26 mouse cellular contexts compared by ENCODE assay signal in genomic region chr4:67546013-67546412, GRCm38 (mm10).
A peak's percentile ranks its signal among the peaks of the same experiment; 100 is the strongest.
DNase-seq lines count a peak whose midpoint lies in the region; ATAC-seq and TF ChIP-seq lines count a peak whose summit lies in the region.
"Had no signal": no experiment of that assay in that cellular context is flagged by ENCODE, and none has a peak within 500 bp of the region (broad histone marks: within the 10 kb centered on the region; RNA-seq: fewer than 3 reads in every experiment).

No protein-coding gene starts in this region.

- no peak overlapping the region for H3K9ac ChIP-seq in limb, embryonic 11.5 days (ENCODE audit: low read length)
- H3K9ac ChIP-seq in hindbrain, postnatal 0 days (replicated peaks; ENCODE audit: low read length): no peak overlapping the region
- H3K9ac ChIP-seq: forebrain, embryonic 13.5 days; heart, embryonic 12.5 days; heart, embryonic 15.5 days; hindbrain, embryonic 13.5 days had no signal

- H3K4me1 ChIP-seq in limb, embryonic 11.5 days (ENCODE audit: control insufficient read depth, insufficient read depth, low read length): no peaks in the 10 kb centered on the region
- no peaks in the 10 kb centered on the region for H3K4me1 ChIP-seq in hindbrain, postnatal 0 days (ENCODE audit: insufficient read depth, low read length)
- H3K4me1 ChIP-seq: forebrain, embryonic 10.5 days; forebrain, embryonic 13.5 days; heart, embryonic 12.5 days; heart, embryonic 15.5 days; hindbrain, embryonic 10.5 days; hindbrain, embryonic 13.5 days had no signal

- H3K9me3 ChIP-seq in limb, embryonic 11.5 days (ENCODE audit: control insufficient read depth, low read length): no peaks in the 10 kb centered on the region
- H3K9me3 ChIP-seq in hindbrain, postnatal 0 days (ENCODE audit: low read length): no peaks in the 10 kb centered on the region
- H3K9me3 ChIP-seq: forebrain, embryonic 10.5 days; forebrain, embryonic 13.5 days; heart, embryonic 12.5 days; heart, embryonic 15.5 days; hindbrain, embryonic 10.5 days; hindbrain, embryonic 13.5 days had no signal

- H3K4me2 ChIP-seq in limb, embryonic 11.5 days (ENCODE audit: low read depth, severe bottlenecking): no peak overlapping the region
- no peak overlapping the region for H3K4me2 ChIP-seq in hindbrain, postnatal 0 days (ENCODE audit: low read depth, low read length)
- H3K4me2 ChIP-seq: forebrain, embryonic 13.5 days; heart, embryonic 12.5 days; heart, embryonic 15.5 days; hindbrain, embryonic 13.5 days had no signal

- TF ChIP-seq CTCF in layer of hippocampus, adult 2 months (conservative IDR thresholded peaks at IDR 0.05): no peak
- no peak for TF ChIP-seq CTCF in hindbrain, postnatal 0 days (IDR thresholded peaks at IDR 0.05; ENCODE audit: low read depth)

- DNase-seq in embryo, embryonic 10 days (ENCODE audit: low spot score): peak; percentile 17
- DNase-seq in embryo, embryonic 9.5 days (ENCODE audit: extremely low spot score): no peak
- peak; percentile 70 for DNase-seq in forelimb bud, embryonic 11.5 days (ENCODE audit: low read depth, low spot score)
- DNase-seq in limb, embryonic 11.5 days (ENCODE audit: low spot score): peak; percentile 41
- no peak for DNase-seq in urinary bladder, postnatal 14 days (ENCODE audit: low spot score)
- DNase-seq in layer of hippocampus, adult 2 months (ENCODE audit: low spot score in 2 of 2): no peak
- DNase-seq in hindbrain, postnatal 0 days (ENCODE audit: low spot score): no peak
- DNase-seq: adrenal gland, postnatal 10 days; adrenal gland, postnatal 36 days; cerebellum, adult 18-20 months; cerebellum, adult 9-10 months; cerebellum, postnatal 14 days; gastrocnemius, adult 2 months; gastrocnemius, postnatal 14 days; heart, adult 11 months; heart, postnatal 10 days; heart, postnatal 36 days had no signal

- 17% methylated on average over 1 of the region's 1 CpGs for WGBS in limb, embryonic 11.5 days
- WGBS in hindbrain, postnatal 0 days: 84% methylated on average over 1 of the region's 1 CpGs

- H3K27ac ChIP-seq in limb, embryonic 11.5 days (replicated peaks; ENCODE audit: low read depth, low read length): no peak overlapping the region
- H3K27ac ChIP-seq in layer of hippocampus, adult 2 months: no peak overlapping the region
- H3K27ac ChIP-seq in hindbrain, postnatal 0 days: no peak overlapping the region
- H3K27ac ChIP-seq: forebrain, embryonic 10.5 days; forebrain, embryonic 13.5 days; gastrocnemius, adult 2 months; heart, embryonic 15.5 days; hindbrain, embryonic 10.5 days; hindbrain, embryonic 13.5 days had no signal

- ATAC-seq in limb, embryonic 11.5 days (ENCODE audit: insufficient number of reproducible peaks, low FRiP score, low TSS enrichment, low read depth): peak; percentile 87
- no peak for ATAC-seq in hindbrain, postnatal 0 days
- ATAC-seq: activated CD4-positive, CD25-positive, alpha-beta regulatory T cell, adult 4 months; forebrain, embryonic 13.5 days; forebrain, embryonic 16.5 days; hindbrain, embryonic 16.5 days had no signal

- H3K27me3 ChIP-seq in limb, embryonic 11.5 days (ENCODE audit: control insufficient read depth, insufficient read depth, low read length): no peaks in the 10 kb centered on the region
- H3K27me3 ChIP-seq in hindbrain, postnatal 0 days (ENCODE audit: insufficient read depth, low read length): no peaks in the 10 kb centered on the region
- H3K27me3 ChIP-seq: forebrain, embryonic 13.5 days; heart, embryonic 12.5 days; heart, embryonic 15.5 days; hindbrain, embryonic 13.5 days had no signal

- no peak overlapping the region for H3K4me3 ChIP-seq in limb, embryonic 11.5 days (ENCODE audit: low read depth, low read length)
- no peak overlapping the region for H3K4me3 ChIP-seq in layer of hippocampus, adult 2 months
- H3K4me3 ChIP-seq in hindbrain, postnatal 0 days (ENCODE audit: low read length): no peak overlapping the region
- H3K4me3 ChIP-seq: forebrain, embryonic 10.5 days; forebrain, embryonic 13.5 days; gastrocnemius, adult 2 months; heart, embryonic 12.5 days; heart, embryonic 15.5 days; hindbrain, embryonic 10.5 days; hindbrain, embryonic 13.5 days had no signal

- no peaks in the 10 kb centered on the region for H3K36me3 ChIP-seq in limb, embryonic 11.5 days (ENCODE audit: control insufficient read depth, insufficient read depth, low read length)
- no peaks in the 10 kb centered on the region for H3K36me3 ChIP-seq in hindbrain, postnatal 0 days (ENCODE audit: insufficient read depth, low read length)
- H3K36me3 ChIP-seq: forebrain, embryonic 10.5 days; heart, embryonic 12.5 days; heart, embryonic 15.5 days; hindbrain, embryonic 10.5 days; hindbrain, embryonic 13.5 days had no signal

Comparison
In these comparisons a context has a peak if more than half of its experiments do, and no peak if none do; other contexts are left out.
1. DNase-seq: peak in embryo, embryonic 10 days (single experiment), forelimb bud, embryonic 11.5 days (single experiment) and limb, embryonic 11.5 days (single experiment); none in embryo, embryonic 9.5 days (single experiment), urinary bladder, postnatal 14 days (single experiment), layer of hippocampus, adult 2 months (0 of 2) and hindbrain, postnatal 0 days (single experiment).